Mouse (Mus musculus) CD4-positive naive resting alpha-beta T cell, adult 57 days (primary cell): ENCODE data around the gene Il21. TPM values are rescaled to one million over a fixed set of nuclear protein-coding genes. Genes with fewer than 3 reads are reported as not detected.

Source experiments
- total RNA-seq: library from RNA; stranded (reverse); gene quantifications from one replicate; pipeline ENCODE4 v1.2.4, GENCODE M21; 2023

Gene Il21
- 0.53 TPM for total RNA-seq

DNA sequence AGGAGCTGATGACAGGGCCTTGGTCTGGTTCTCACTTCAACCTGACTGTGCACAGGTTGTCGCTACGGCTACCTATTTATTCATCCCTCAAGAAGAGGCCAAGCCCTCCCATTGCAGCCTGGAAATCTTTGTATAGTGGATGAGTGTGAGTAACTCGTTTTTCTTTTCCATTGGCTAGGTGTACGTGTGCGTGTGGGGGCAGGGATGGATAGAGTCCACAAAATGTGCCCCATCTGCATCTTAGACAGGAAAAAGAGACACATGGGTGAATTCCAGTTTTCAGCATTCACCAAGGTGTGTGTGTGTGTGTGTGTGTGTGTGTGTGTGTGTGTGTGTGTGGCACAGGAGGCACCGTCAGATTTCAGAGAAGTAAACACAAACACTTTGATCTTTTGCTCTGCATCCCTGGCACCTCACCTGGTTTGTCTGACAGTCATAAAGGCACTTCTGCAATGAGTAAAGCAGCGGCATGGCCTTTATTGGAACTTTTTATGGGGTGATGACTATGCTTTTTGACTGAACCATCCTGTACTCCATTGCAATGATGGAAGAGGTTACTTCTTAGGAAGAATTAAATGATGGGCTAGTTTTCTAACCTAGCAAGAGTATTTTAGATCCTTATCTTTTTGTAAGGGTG, at the start of gene Il21:
Gene Il21, minus strand, starts transcription at position 51 of the 637 bp plus-strand sequence.

Other genes starting within 250 kb of the Il21 start
- not detected for gene Adad1, start 169.1 kb downstream of the Il21 start, total RNA-seq
- not detected for gene Il2, start 106.7 kb downstream of the Il21 start, total RNA-seq
- 2.5 TPM for gene Bbs12, start 79.9 kb upstream of the Il21 start, total RNA-seq
- gene Cetn4, start 80.1 kb upstream of the Il21 start, total RNA-seq = 0.53 TPM
- gene Fgf2, start 115.7 kb upstream of the Il21 start, total RNA-seq = 0.12 TPM
- gene Spata5, start 187.3 kb upstream of the Il21 start, total RNA-seq = 81.9 TPM
- 27.6 TPM for gene Nudt6, start 187.6 kb upstream of the Il21 start, total RNA-seq